Mouse (Mus musculus): Measurements from ENCODE around the gene Il10. TPM values are rescaled to one million over a fixed set of nuclear protein-coding genes. Genes with fewer than 3 reads are reported as not detected.

Il10 gene
- total and polyA plus RNA-seq, 3 experiments = 236 to 903 (median 389) TPM

DNA sequence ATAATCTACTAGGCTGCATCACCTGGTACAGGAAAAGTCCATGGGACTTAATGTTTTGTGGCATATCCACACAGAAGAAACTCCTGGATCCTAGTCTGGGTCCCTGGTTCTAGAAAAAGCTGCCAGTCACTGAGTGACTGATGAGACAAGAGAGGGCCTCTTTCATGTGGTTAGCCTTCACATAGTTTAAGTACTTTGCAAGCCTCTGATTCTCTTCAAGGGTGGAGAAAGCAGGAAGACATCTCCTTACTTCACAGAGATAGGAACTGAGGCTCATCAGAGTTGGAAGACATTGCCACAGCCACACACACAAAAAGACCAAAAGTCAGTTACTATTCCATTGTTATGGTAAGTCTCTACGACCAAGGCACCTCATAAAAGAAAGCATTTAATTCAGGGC, 13.6 kb upstream of the Il10 start:
- in situ Hi-C loops (cut with MboI; ENCODE audit: low pct_ligation_motif_present, low pct_unique_long_range_greater_than_20kb, low sequenced_read_pairs) = no loop called here
- TF ChIP-seq SIN3A (IDR thresholded peaks at IDR 0.05; ENCODE audit: low read length) (no peak), ELF1 (IDR thresholded peaks at IDR 0.05; ENCODE audit: low read depth, low read length) (no peak)
- Histone ChIP-seq H3K9ac (ENCODE audit: insufficient read depth, low read depth) (no peak overlapping the region), H3K27ac (ENCODE audit: insufficient read depth, low read depth) (no peak overlapping the region), H3K9me3 (replicated peaks; ENCODE audit: low read length) (peaks cover 5% of the 10 kb centered on the region), H3K4me1 (ENCODE audit: control insufficient read depth in 1 of 2, insufficient read depth in 2 of 2) (peaks cover 39 to 71% of the 10 kb centered on the region in 2 experiments), H3K36me3 (replicated peaks in 1 of 2; ENCODE audit: control insufficient read depth in 1 of 2, insufficient read depth in 1 of 2, low read length in 1 of 2) (no peaks in the 10 kb centered on the region), H3K4me3 (replicated peaks in 1 of 3; ENCODE audit: low read depth in 2 of 3, low read length in 2 of 3, poor library complexity in 1 of 3) (no peak overlapping the region), H3K27me3 (replicated peaks) (no peaks in the 10 kb centered on the region), H3K4me2 (ENCODE audit: insufficient read depth, low read depth, poor library complexity, severe bottlenecking) (no peak overlapping the region), H3K79me2 (replicated peaks; ENCODE audit: control insufficient read depth, extremely low read depth, insufficient read depth, poor library complexity, severe bottlenecking) (no peaks in the 10 kb centered on the region)
- dilution Hi-C loops (cut with MboI; ENCODE audit: extremely low pct_ligation_motif_present, extremely low pct_unique_long_range_greater_than_20kb, low sequenced_read_pairs) = no loop called here
- DNase-seq (ENCODE audit: extremely low read depth) = no peak

DNA sequence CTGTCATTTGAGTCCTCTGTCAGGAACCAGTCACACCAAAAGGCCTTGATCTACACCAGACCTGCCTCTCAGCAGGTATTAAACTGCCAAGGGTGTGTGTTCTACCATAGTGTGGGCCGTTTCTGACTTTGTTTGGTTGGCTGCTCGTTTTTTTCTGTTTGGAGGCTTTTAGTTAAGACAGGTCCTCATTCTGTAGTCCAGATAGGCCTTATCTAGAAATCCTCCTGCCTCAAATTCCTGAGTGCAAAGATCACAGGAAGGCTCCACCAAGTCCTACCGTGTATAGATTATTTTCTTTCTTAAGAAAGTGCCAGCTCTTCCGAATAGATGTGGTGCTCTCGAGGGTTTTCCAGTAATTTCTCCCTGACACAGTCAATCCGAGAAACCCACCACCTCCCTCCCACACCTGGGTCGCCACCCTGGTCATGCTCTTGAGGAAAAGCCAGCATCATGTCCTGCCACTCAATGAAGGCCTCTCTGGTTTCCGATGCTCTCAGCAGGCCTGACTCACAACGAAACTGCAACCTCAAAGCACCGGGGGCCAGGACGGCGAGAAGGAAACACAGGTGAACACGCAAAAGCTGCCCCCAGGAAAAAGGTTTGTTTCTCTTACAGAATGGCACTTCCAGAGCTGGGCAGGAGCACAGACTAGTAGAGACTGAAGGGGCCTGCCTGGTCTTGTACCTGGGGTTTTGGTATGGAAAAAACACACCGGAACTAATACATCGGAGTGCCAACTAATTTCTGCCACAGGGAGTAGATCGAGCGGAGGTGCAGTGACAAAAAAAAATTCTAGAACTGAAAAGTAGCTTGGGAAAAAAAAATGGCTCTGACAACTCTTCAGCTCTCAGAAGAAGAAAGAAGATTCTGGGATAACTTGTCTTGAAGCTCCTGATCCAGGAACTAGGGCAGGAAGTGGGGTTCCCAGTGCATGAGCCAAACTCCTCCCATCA, 9.2 kb upstream of the Il10 start:
- H3K9me3 ChIP-seq (replicated peaks; ENCODE audit: low read length) = peaks cover 5% of the 10 kb centered on the region
- no peak overlapping the region for H3K4me3 ChIP-seq (replicated peaks in 1 of 3; ENCODE audit: low read depth in 2 of 3, low read length in 2 of 3, poor library complexity in 1 of 3)
- no peaks in the 10 kb centered on the region for H3K27me3 ChIP-seq (replicated peaks)
- H3K27ac ChIP-seq (ENCODE audit: insufficient read depth, low read depth) = peak overlapping the region; percentile 74
- DNase-seq (ENCODE audit: extremely low read depth) = peak; percentile 93
- H3K36me3 ChIP-seq (replicated peaks in 1 of 2; ENCODE audit: control insufficient read depth in 1 of 2, insufficient read depth in 1 of 2, low read length in 1 of 2) = no peaks in the 10 kb centered on the region
- no peaks in the 10 kb centered on the region for H3K79me2 ChIP-seq (replicated peaks; ENCODE audit: control insufficient read depth, extremely low read depth, insufficient read depth, poor library complexity, severe bottlenecking)
- peaks cover 42 to 86% of the 10 kb centered on the region in 2 experiments for H3K4me1 ChIP-seq (ENCODE audit: control insufficient read depth in 1 of 2, insufficient read depth in 2 of 2)
- in situ Hi-C loops (cut with MboI; ENCODE audit: low pct_ligation_motif_present, low pct_unique_long_range_greater_than_20kb, low sequenced_read_pairs) (no loop called here), dilution Hi-C loops (cut with MboI; ENCODE audit: extremely low pct_ligation_motif_present, extremely low pct_unique_long_range_greater_than_20kb, low sequenced_read_pairs) (no loop called here)
- H3K9ac ChIP-seq (ENCODE audit: insufficient read depth, low read depth) = peak overlapping the region; percentile 35
- H3K4me2 ChIP-seq (ENCODE audit: insufficient read depth, low read depth, poor library complexity, severe bottlenecking) = peak overlapping the region; percentile 79
- TF ChIP-seq POLR2A (IDR thresholded peaks at IDR 0.05; ENCODE audit: low read depth, low read length) = peak; percentile 43
- peak; percentile 52 for TF ChIP-seq ELF1 (IDR thresholded peaks at IDR 0.05; ENCODE audit: low read depth, low read length)
- peak; percentile 79; the same call in 1 of the 2 replicates for TF ChIP-seq MAFK (IDR thresholded peaks at IDR 0.05; ENCODE audit: insufficient replicate concordance, low read length)
- TF ChIP-seq MYC (IDR thresholded peaks at IDR 0.05; ENCODE audit: low read depth, low read length) = peak; percentile 71
- peak; percentile 96 for TF ChIP-seq JUN (IDR thresholded peaks at IDR 0.05; ENCODE audit: insufficient read depth, low read depth, low read length)
- no peak for TF ChIP-seq POLR2AphosphoS2 (IDR thresholded peaks at IDR 0.05; ENCODE audit: low read depth, low read length)
- TF ChIP-seq SIN3A (IDR thresholded peaks at IDR 0.05; ENCODE audit: low read length) = peak; percentile 69
- TF ChIP-seq E2F4 (IDR thresholded peaks at IDR 0.05; ENCODE audit: insufficient replicate concordance, low read depth, low read length) = 0 out of 2 replicates have a peak, but pooled peaks have one; percentile 55
- no peak; the same call in 1 of the 2 replicates for TF ChIP-seq MAX (IDR thresholded peaks at IDR 0.05; ENCODE audit: low read length)
- TF ChIP-seq CHD2 (IDR thresholded peaks at IDR 0.05; ENCODE audit: low read length) = peak; percentile 94
- no peak for TF ChIP-seq CTCF (conservative IDR thresholded peaks at IDR 0.05 in 1 of 2, IDR thresholded peaks at IDR 0.05 in 1 of 2; ENCODE audit: low read depth in 2 of 2, low read length in 2 of 2)
- TF ChIP-seq SMC3 (IDR thresholded peaks at IDR 0.05; ENCODE audit: low read depth, low read length) = peak; percentile 49
- TF ChIP-seq TBP (conservative IDR thresholded peaks at IDR 0.05; ENCODE audit: low read depth, low read length) = 0 out of 2 replicates have a peak, but pooled peaks have one; percentile 28
- TF ChIP-seq EP300 (IDR thresholded peaks at IDR 0.05; ENCODE audit: low read length) = peak; percentile 98
- TF ChIP-seq MEF2A (IDR thresholded peaks at IDR 0.05; ENCODE audit: borderline replicate concordance, low read depth, low read length) = peak; percentile 97
- TF ChIP-seq GABPA (IDR thresholded peaks at IDR 0.05; ENCODE audit: insufficient replicate concordance, low read depth, low read length) = no peak
- 0 out of 2 replicates have a peak, but pooled peaks have one; percentile 32 for TF ChIP-seq NELFE (IDR thresholded peaks at IDR 0.05; ENCODE audit: low read depth, low read length)
- no peak for TF ChIP-seq USF1 (IDR thresholded peaks at IDR 0.05; ENCODE audit: low read depth, low read length)
- TF ChIP-seq USF2 (conservative IDR thresholded peaks at IDR 0.05; ENCODE audit: low read depth, low read length) = no peak
- peak; percentile 10; the same call in 1 of the 2 replicates for TF ChIP-seq ZC3H11A (IDR thresholded peaks at IDR 0.05; ENCODE audit: low read depth, low read length)
- no peak; the same call in none of the 2 replicates for TF ChIP-seq RAD21 (IDR thresholded peaks at IDR 0.05; ENCODE audit: low read depth, low read length)
- TF ChIP-seq CHD1 (IDR thresholded peaks at IDR 0.05; ENCODE audit: low read depth, low read length) = peak; percentile 99
- peak; percentile 37 for TF ChIP-seq NRF1 (IDR thresholded peaks at IDR 0.05; ENCODE audit: low read depth, low read length)
- no peak; the same call in none of the 2 replicates for TF ChIP-seq MAZ (IDR thresholded peaks at IDR 0.05; ENCODE audit: low read depth, low read length)
- TF ChIP-seq TCF12 (IDR thresholded peaks at IDR 0.05; ENCODE audit: low read depth, low read length) = peak; percentile 100
- TF ChIP-seq ZNF384 (IDR thresholded peaks at IDR 0.05; ENCODE audit: low read depth, low read length) = peak; percentile 90
- peak; percentile 100 for TF ChIP-seq IRF4 (IDR thresholded peaks at IDR 0.05; ENCODE audit: low read depth, low read length)
- TF ChIP-seq MXI1 (IDR thresholded peaks at IDR 0.05; ENCODE audit: low read depth, low read length) = peak; percentile 30; the same call in 1 of the 2 replicates
- TF ChIP-seq BHLHE40 (IDR thresholded peaks at IDR 0.05; ENCODE audit: low read depth, low read length) = peak; percentile 96
- TF ChIP-seq ETS1 (conservative IDR thresholded peaks at IDR 0.05; ENCODE audit: low read depth, low read length) = peak; percentile 99
